Mouse (Mus musculus): ENCODE data around the gene Dot1l.

DNA sequence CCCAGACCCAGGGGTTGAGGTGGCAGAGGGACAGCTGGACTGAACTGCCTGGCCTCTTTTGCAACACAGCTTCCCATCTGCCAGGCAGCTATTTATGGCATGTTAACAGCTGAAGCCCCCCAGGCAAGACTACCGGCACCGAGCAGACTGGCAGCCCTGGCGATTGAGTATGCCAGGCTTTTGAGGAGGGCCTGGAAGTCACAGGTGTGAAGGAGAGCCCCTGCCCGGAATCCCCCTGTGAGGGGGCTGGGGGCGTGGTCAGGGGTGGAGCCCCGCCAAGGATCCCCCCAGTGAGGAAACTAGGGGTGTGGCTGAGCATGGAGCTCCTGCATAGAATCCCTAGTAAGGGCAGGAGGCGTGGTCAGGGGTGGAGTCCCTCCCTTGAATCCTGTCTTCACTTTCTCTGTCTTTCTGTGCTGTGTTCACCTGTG is 82.0 kb downstream of the Dot1l start:
- no peak for TF ChIP-seq CTCF (IDR thresholded peaks at IDR 0.05; ENCODE audit: extremely low read depth, insufficient read depth, low read length)
- no peak for TF ChIP-seq POLR2A (IDR thresholded peaks at IDR 0.05; ENCODE audit: extremely low read depth, insufficient read depth, low read length)

Measured in cortical plate, adult 2 months (tissue).